Mouse (Mus musculus): Measurements from ENCODE around the gene Nol11.

The Nol11 gene

GRCm38 (mm10) chr11:107188565-107189552 is at the start of gene Nol11:
Nol11 (minus strand) TSS chr11:107189381.
- peak; percentile 97 to 98 for DNase-seq

- no peak for DNase-seq
Measured at GRCm38 (mm10) chr11:107238506-107238905, 49.3 kb upstream of the Nol11 start.

GRCm38 (mm10) chr11:107237532-107237931 is 48.4 kb upstream of the Nol11 start:
- DNase-seq = no peak

GRCm38 (mm10) chr11:107233252-107233890 is 44.2 kb upstream of the Nol11 start:
- DNase-seq = no peak

- no peak for DNase-seq
Measured at GRCm38 (mm10) chr11:107230128-107230527, 40.9 kb upstream of the Nol11 start.

- DNase-seq = no peak
Measured at GRCm38 (mm10) chr11:107226431-107226830, 37.2 kb upstream of the Nol11 start.

- no peak for DNase-seq
Measured at GRCm38 (mm10) chr11:107226013-107226412, 36.8 kb upstream of the Nol11 start.

GRCm38 (mm10) chr11:107225301-107225700 is 36.1 kb upstream of the Nol11 start:
- no peak for DNase-seq

- no peak for DNase-seq
Measured at GRCm38 (mm10) chr11:107223667-107224214, 34.6 kb upstream of the Nol11 start.

GRCm38 (mm10) chr11:107223169-107223561 is 34.0 kb upstream of the Nol11 start:
- peak; percentile 5 to 9 for DNase-seq

GRCm38 (mm10) chr11:107222531-107223168 is 33.5 kb upstream of the Nol11 start:
- no peak for DNase-seq

- DNase-seq = no peak
Measured at GRCm38 (mm10) chr11:107215111-107215510, 25.9 kb upstream of the Nol11 start.

GRCm38 (mm10) chr11:107213745-107214144 is 24.6 kb upstream of the Nol11 start:
- no peak for DNase-seq

- no peak for DNase-seq
Measured at GRCm38 (mm10) chr11:107209818-107210217, 20.6 kb upstream of the Nol11 start.

- DNase-seq = no peak
Measured at GRCm38 (mm10) chr11:107201773-107202172, 12.6 kb upstream of the Nol11 start.

GRCm38 (mm10) chr11:107199281-107199680 is 10.1 kb upstream of the Nol11 start:
- DNase-seq = no peak

GRCm38 (mm10) chr11:107195334-107195733 is 6.2 kb upstream of the Nol11 start:
- DNase-seq = no peak

GRCm38 (mm10) chr11:107190376-107190775 is 1.2 kb upstream of the Nol11 start:
- DNase-seq = no peak

- no peak for DNase-seq
Measured at GRCm38 (mm10) chr11:107183777-107184176, 5.4 kb downstream of the Nol11 start.

- DNase-seq = no peak
Measured at GRCm38 (mm10) chr11:107161215-107161614, 28.0 kb downstream of the Nol11 start.

- DNase-seq = no peak
Measured at GRCm38 (mm10) chr11:107159034-107159433, 30.1 kb downstream of the Nol11 start.

- no peak for DNase-seq
Measured at GRCm38 (mm10) chr11:107156977-107157642, 32.1 kb downstream of the Nol11 start.
